Mouse (Mus musculus) adrenal gland, postnatal 14 days (tissue): ENCODE measurements around the gene Guca2b. TPM values are rescaled to one million over a fixed set of nuclear protein-coding genes. Genes with fewer than 3 reads are reported as not detected.
"Not testable (repeated sequence)": the region's sequence is repeated elsewhere in the genome, so short reads cannot be mapped to it uniquely, and the experiment has no call there.

Experiments
- DNase-seq: peaks from one replicate; pipeline ENCODE4 v3.0.0; 2021; ENCODE audit warnings: mixed read lengths
- total RNA-seq: library from RNA; stranded (reverse); gene quantifications from 2 replicates; pipeline ENCODE4 v1.2.3, GENCODE M21; 2021

Guca2b gene
- total RNA-seq, 1 experiment from 2014 or later: not detected

- DNase-seq: no peak
Measured at GRCm38 (mm10) chr4:119657011-119657410, 1.7 kb downstream of the Guca2b start.

DNA sequence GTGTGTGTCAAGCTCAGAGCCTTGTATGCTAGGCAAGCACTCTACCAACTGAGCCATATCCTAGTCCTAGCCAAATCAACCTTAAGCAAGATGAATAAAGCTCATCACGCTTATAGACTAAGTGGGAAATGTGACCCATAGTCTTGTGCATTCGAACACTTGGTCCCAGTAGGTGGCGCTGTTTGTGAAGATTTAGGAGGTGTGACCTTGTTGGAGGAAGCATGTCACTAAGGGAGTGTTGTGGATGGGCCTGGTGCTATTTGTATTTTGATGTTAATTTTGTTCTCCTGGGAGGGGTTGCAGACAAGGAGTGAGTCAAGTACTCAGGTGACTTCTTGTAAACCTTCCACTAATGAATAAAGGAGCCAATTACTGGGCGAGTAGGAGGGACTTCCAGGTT is 16.1 kb downstream of the Guca2b start:
- no peak for DNase-seq

GRCm38 (mm10) chr4:119638656-119639055 is 20.1 kb downstream of the Guca2b start:
- no peak for DNase-seq

- no peak for DNase-seq
Measured at GRCm38 (mm10) chr4:119637946-119638345, 20.8 kb downstream of the Guca2b start.

DNA sequence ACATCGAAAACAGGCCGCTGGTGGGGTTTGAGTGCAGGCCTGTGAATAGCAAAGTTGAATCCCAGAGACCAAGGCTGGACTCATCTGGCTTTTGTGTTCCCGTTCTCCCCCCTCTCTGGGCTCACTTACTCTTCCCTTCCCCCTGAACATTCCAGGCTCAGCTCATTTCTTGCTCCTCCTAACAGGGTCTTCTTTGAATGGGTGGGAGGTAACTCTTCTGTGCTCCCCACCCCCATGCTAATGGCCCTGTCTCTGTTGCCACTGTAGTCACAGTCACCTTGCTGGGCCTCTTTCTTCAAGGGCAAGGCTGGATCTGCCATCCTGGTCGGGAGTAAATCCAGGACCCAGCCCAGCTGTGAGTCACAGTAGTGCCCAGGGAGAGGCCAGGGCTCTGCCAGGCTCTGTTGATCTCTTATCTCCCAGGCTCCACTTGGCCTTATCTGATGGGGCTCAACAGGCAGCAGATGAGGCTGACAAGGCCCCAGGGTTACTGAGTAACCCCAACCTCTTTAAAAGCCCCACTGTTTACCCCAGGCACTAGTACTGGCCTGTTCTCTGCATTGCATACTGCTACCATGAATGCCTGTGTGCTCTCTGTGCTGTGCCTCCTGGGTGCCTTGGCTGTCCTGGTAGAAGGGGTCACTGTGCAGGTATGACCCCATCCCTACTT is 21.4 kb downstream of the Guca2b start, which contains the start of gene Guca2a:
Gene Guca2a (plus strand): TSS at position 529 of the 670 bp plus-strand sequence.
- DNase-seq: peak; percentile 73

GRCm38 (mm10) chr4:119636731-119637130 is 22.0 kb downstream of the Guca2b start:
- DNase-seq: no peak

DNA sequence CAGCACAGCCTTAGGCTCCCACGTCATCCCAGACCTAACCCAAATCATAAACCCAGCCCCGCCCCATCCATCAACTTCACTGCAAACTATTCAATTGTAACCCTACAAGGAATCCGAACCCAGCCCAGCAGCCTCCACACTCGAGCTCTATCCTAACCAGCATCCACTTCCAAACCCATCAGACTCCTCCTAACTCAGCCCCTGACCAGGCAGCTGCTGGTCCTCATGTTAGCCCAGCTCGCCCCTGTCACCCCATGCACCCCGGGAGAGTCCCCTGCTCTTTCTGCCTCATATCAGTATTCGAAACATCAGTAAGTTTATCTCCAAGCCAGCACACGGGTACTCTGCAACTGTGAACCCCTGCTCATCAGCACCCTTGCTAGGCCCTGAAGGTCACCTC is 23.1 kb downstream of the Guca2b start:
- DNase-seq: no peak

- DNase-seq: peak; percentile 11
Measured at GRCm38 (mm10) chr4:119634908-119635660, 23.7 kb downstream of the Guca2b start.

GRCm38 (mm10) chr4:119633948-119634347 is 24.8 kb downstream of the Guca2b start:
- DNase-seq: no peak

DNA sequence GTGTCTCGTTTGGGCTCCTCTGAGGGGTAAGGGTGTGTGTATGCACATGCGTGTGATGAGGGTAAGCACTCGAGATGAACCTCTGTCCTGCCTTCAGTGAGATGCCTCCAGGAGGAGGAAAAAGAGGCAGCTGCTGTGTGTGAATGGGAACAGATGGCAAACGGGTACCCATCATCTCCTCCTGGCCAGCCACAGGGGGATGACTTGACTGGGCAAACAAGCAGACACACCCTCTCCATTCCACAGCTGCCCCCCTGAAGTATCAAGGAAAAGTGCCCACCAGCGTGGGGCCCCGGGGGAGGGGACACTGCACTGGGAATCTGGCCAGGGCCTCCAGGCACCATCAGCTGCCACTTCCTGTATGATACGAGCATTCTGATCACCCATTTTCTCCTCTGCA is 25.4 kb downstream of the Guca2b start:
- DNase-seq: peak; percentile 5

DNA sequence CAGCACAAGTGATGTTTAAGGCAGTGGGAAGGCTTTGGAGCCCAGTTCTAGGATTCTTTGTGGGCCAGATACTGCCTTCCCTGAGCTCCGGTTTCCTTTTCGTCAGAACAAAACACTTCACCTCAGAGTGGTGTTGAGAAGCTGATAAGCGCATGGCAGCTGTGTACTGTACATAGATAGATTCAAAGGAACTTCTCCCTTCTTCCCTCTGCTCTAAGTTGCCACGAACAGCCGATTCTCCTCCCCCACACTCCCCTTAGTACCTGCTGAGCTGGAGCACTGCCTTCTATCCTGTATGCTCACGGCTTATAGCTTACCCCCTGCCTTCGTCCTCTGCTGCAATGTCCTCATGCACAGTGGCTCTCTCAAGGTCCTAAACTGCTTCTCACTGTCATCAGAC is 26.0 kb downstream of the Guca2b start:
- DNase-seq: no peak

DNA sequence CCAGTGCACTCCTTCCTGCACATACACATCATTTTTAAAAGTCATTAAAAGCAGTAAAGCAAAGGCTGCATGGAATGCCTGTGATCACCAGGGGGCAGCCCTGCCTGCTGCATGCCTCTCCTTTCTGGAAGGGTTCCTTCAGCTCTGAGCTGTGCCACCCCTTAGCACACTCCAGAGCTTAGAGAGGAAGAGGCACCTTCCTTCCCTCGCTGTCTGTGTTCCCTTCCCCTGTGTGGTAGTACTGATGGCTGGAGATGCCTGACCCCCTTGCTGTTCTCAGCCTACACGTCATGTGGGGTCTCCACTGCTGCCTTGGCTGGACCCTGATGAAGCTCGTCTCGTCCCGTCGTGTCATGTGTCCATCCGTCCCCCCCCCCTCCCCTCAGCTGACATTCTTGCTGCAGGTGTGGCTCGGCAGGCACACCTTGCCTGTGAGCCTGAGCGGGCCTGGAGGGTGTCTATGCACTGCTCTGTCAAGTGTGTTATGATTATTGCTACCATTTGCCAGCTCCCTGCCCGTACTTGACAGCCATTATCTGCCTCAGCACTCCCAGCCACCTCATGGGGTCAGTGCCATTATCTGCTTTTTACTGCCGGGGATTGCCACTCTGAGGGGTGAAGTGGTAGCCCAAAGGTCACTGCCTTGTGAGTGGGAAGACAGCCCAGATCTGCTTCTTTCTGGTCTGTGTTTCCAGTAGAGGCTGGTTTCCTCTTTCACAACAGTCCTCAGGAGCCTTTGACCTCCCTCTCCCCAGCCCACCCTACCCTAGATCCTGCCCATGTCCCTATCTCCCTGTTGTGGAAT is 27.4 kb downstream of the Guca2b start:
- DNase-seq: peak; percentile 67

- not testable (repeated sequence) for DNase-seq
Measured at GRCm38 (mm10) chr4:119628363-119628762, 30.4 kb downstream of the Guca2b start.

DNA sequence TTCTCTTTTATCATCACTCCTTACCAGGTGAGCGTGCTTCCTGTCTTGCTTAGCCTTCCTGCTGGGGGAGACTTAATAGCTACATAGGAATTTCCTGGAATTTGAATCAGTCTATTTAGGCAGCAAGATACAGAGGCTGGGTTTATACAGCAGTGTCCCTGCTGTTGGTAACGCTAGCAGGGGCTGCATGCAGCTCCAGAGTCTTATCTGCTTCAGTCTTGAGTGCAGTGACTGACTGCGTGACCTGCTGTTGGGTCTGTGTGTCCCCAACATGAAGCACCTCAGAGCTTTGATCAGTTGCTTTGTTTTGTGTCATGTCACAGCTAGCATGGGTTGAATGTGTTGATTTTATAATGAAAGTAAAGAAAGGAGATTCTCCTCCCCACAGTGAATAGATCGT is 31.4 kb downstream of the Guca2b start:
- DNase-seq: no peak

DNA sequence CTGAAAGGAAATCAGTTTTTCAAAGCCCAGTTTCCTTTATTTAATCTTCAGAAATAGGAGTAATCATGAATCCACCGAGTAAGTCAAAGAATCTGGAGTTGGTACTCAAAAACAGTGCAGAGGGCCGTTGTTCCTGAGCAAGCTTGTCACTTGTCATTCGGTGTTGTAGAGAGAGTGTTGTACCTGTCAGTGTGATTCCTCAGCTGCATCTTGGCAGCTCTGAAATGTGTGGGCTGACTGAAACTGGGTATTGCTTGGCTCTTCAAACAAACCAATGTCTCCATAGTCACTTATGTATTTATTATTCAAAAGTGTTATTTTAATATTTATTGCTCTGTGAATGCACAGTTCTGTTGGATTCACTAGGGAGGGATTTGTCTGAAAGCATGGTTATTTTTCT is 31.9 kb downstream of the Guca2b start:
- no peak for DNase-seq

DNA sequence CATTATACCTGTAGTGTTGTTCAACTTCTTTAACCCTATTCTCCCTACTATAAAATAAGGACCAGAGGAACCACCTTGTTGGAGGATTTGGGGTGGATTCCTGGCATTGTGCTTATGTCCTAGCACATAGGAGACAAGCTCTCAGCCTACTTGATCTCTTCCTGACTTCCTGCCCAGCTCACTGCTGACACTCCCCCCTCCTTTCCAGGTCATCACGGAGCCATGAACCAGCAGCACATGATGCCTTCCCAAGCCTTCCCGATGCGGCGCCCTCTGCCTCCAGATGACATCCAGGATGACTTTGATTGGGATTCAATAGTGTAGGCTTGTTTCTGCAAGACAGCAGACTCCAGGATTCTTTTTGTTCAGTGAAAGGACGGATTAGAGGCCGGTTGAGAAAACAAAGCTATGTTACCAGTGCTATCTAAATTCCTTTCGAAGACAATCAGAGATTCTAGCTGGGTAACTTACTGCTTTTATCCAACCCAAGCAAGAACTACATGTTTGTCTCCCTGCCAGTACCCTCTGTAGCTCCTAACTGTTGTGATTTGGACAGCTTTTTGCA is 32.6 kb downstream of the Guca2b start:
- no peak for DNase-seq

- peak; percentile 16 for DNase-seq
Measured at GRCm38 (mm10) chr4:119614724-119615123, 44.0 kb downstream of the Guca2b start.

DNA sequence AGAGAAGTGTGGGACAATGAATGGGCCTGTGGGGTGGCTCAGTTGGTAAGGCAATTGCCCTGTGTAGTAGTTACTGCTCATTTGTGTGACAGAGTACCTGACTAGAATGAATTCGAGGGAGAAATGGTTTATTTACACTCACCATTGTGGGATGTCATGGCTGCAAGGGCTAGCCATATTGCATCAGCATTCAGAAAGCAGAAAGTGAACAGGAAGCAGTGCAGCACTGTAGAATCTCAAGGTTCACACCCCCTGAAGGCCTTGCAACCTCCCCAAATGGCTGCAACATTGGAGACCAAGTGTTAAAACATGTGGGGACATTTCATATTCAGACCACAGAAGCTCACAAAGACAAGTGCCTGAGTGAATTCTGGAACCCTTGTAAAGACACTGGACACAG is 44.7 kb downstream of the Guca2b start:
- DNase-seq: peak; percentile 7

DNA sequence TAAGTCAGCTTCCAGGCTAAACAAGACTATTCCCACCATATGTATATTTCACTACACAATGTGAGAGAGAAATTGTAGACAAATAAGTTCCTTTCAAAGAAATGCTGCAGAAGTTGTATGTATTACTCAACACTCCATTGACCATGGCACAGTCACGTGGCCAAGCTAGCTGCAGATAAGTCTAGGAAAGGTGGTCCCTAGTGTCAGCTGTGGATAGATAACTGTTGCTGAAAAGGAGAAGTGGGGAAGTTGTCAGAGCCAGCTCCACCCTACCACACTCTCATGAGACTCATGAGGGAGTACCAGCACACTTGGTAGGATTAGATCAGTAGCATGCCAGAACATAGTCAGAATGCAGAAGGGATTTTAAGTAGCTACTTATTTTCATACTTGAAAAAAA is 49.3 kb downstream of the Guca2b start:
- no peak for DNase-seq
